Mouse (Mus musculus) urinary bladder, postnatal 4 days (tissue): ENCODE results near the gene Slfn14.
A peak's percentile ranks its signal among the peaks of the same experiment; 100 is the strongest.
"Not testable (repeated sequence)": the region's sequence is repeated elsewhere in the genome, so short reads cannot be mapped to it uniquely, and the experiment has no call there.

Source experiments
- DNase-seq, 2 experiments: peaks; one replicate each; pipeline ENCODE4 v3.0.0; 2021 to 2022; ENCODE audit warnings: low spot score in 2 of 2

The Slfn14 gene

DNA sequence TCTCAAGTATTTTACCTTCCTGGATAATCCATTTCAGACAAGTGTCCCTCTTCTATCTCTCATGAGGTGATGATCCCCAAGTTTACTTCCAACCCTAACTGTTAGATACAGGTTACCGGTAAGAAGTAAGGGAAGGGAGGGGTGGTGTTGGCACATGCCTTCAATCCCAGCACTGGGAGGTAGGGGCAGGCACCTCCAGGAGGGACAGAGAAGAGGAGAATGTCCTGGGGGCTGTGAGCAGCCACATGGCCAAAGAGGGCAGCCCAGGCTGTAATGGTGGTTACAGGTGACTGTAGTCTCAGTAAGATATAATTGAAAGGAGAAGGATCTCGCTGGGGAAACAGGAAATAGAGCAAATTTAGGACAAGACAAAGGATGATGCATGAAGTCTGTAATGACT is 4.4 kb downstream of the Slfn14 start:
- DNase-seq, result no peak

DNA sequence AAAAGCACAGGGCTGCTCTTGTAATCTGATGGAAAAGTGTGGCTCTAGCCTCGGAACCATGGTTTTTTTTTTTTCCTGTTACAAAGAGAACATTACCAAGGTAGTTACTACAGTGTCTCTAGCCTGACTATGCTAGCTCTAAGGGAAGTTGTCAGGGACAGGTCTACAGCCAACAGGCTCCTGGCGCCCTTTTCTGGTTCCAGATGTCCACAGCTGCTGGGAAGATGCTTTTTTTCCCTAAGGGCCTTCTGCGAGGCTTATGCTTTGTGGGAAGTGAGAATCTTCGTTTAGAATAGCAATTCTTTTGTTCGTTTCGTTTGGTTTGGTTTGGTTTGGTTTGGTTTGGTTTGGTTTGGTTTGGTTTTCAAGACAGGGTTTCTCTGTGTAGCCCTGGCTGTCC is 6.8 kb downstream of the Slfn14 start:
- DNase-seq, result peak in 1 of 2 experiments; percentile 61

DNA sequence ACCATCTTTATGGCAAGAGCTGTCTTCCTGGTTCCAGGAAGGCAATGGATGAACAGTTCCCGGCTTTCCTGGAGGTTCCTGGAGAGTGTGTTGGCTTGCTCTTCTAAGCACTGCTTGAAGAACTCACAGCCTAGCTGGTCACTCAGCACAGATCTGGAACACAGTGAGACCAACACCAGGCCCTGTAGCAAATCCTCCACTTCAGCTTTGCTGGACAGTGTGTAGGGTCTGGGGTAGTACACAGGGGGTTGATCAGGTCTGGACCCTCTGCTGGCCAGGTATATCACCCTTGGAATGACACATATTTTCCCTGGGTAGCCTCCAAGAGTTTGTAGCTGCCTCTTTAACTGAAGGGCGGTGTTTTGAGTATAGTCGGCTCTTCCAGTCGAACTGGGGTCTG is 7.5 kb downstream of the Slfn14 start:
- DNase-seq, result no peak

DNA sequence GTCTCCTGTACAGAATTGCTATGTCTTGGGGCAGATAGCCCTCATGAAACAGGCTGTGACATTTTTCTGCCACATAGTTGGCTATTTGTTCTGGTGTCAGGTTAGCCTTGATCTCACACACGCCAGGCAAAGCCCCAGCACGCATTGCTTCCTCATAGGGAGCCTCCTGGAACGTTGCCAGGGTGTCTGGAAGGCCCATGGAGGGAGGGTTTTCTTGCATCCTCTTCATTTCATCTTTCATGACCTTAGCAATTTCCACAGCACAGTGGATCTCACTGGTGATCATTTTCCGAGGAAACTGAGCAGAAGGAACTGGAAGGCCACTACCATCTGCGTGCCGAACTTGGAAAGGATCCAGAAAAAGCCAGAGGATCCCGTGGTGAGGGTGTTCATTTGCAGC is 10.3 kb downstream of the Slfn14 start:
- DNase-seq, result no peak

DNA sequence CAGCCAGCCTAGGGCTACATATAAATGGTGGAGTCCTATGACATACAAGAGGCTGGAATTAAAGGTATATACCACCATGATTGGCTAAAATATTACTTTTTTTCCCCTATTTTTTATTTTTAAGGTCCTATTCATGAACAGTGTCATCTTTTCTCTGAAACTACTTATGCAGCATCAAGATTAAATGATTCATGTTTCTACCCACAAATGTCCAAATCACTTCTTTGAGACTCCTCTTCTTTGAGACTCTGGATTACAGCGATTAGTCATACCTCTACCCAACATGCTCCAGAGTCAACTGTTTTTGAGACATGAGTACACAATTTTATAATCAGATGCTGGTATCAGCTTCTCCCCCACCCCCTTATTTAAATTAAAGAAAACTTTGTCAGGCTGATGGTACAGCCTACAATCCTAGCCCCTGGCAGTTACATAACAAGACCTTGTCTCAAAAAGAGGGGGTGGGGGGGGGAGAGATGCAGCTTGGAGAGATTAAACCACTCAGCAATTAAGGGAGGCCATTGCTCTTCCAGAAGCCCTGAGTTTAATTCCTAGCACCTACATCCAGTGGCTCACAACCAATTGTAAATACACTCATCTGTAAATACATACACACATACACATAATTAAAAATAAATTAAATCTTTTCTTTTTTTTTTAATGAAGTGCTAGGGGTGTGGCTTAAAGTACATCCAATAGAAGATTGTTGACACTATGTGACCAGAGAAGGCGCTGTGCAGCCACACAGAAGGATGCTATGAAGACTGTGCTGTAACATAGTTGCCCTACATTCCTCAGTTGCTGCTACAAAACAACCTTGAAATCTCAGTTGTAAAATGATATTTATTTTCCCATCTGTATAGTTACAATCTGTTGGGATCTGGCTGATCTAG is 14.3 kb downstream of the Slfn14 start:
- no peak for DNase-seq

DNA sequence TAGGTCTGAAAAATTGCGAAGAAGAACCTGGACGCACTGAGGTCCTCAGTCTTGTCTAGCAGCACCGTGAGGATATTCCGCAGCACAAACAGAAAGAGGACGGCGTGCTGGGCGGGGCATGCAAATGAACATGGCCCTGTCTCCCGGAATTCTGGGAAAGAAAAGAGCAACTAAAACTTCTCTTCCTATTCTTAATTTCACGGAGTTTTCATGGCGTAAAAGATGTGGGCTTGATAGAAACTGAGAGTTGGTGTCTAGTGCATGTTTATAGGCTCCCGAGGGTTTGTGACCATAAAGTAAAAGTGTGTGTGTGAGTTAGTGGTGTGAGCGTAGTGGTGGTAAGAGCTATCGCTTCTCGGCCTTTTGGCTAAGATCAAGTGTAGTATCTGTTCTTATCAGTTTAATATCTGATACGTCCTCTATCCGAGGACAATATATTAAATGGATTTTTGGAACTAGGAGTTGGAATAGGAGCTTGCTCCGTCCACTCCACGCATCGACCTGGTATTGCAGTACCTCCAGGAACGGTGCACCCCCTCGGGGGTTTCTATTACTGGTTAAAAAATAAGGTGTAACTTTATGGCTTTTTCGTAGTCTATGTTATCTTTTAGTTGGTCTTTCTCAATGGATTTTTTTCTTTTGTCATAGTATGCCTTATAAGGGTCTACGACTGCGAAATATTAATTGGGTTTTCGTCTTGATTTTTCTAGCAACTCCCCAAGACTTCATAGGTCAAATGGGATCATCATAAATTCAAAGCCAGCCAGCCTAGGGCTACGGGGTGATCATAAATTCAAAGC is 15.2 kb downstream of the Slfn14 start:
- peak; percentile 69 to 75 for DNase-seq

DNA sequence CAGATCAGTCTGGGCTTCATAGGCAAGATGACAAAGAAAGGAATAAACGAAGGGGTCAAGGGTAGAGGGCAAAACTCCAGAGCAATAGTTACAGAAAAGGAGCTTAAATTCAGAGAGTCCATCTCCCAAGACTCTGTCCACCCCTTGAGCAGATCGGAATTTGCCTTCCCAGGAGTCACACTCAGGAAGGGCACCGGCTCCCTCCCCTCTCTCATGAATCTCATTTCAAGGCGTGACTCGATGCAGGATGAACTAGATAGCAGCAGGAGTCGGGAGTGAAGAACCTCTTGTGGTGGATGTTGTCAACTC is 15.7 kb downstream of the Slfn14 start:
- DNase-seq, result no peak

DNA sequence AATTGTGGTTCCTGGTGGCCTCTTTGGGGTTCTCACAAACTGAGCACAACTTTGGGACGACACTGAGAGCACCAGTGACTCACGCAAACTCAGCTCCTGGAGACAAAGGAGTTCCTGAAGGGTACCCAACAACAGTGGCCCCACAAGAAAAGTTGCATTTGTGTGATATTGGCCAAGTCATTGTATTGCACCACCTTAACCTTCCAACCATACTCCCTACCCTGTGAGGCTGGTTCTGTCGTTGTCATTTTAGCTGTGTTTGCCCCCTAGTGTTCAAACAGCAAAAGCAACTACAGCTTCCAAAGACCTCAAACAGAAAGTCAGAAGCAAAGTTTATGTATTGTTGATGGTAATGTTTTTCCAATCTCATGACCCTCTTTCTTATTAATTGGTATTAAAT is 23.4 kb downstream of the Slfn14 start:
- no peak for DNase-seq

DNA sequence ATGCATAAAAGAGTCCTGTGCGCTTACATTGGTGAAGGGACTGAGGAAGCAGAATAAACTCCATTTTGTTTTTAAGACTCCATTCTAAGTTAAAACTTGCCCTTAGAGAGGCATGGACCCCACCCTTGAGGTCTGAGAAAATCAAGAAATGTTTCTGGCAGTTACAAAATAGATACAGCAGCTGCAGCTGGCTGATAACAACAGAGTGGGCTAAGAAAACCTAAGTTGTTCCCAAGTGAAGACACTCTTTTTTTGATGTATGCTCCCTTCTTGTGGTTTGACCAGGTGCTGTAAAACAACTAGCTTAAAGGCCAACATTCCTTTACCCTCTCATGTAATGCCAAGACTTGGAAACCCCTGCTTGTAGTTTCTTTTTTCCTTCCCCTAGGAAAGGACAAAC is 23.9 kb downstream of the Slfn14 start:
- no peak for DNase-seq

DNA sequence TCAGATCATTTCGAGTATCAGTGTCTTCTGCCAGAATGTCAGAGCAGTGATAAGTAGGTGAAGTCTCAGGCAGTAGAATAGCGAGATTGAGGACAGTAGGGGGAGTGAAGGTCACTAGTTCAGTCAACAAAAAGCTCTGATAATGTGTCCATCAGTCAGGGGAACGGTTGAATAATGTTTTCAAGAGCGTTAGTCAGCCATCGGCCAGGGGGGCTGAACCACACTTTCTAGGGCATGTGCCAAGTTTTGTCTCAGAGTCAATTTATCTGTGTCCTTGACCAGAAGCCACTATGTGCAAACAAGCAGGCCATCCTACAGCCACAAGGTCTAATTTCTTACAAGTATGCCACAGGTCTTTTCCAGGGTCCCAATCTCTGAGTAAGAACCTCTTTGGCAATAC is 29.3 kb downstream of the Slfn14 start:
- not testable (repeated sequence) for DNase-seq

DNA sequence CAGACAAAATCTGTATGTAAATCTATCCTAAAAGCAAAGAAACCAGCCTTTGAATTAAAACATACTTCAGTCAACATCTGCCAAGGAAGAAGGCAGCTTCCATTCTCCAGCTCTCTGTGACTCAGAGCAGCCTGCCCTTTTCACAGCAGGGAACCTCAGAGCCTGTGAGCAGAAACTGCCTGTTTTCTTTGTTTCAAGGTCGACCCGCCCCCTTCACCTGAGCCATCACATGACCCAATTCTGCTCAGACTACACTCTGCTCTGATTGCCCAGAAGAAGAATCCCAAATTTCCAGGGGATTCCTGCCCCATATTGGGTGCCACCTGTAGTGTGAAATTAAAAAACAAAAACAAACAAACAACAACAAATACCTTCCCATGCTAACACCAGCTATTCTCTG is 46.7 kb downstream of the Slfn14 start:
- DNase-seq, result no peak

DNA sequence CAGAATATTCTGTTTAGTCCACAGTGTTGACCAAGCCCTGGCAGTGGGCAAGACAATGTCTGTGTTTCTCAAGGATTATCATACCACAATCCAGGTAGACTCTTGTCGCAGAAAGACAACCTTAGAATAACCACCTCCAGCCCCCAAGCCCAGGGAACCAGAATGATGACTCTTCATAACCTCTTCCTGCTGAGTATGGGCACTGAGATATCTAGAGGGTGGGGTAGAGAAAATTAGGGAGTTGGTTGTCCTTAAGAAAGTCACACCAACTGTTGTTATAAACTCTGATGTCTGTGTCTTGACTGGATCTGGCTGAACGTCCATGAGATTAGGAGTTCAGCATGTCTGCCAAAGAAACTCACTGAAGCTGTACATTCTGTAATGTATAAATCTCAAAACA is 48.1 kb downstream of the Slfn14 start:
- DNase-seq, result no peak

DNA sequence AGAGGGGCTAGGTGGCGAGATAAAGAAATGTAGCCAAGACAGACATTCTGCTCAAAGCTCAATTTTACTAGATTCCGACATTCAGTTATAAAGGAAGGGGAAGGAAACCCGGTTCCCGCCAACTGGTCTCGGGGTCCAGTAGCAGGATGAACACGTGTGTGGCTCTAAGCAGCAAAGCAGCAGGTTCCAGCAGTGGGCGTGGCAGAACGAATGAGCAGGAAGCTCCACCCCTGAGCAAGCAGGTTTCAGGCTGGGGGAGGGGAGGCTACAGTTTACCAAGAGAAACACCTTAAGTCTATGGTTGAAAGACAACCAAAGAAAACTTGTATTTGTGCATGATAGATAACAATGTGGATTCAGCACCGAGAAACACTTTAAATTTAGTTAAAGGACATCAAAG is 49.1 kb downstream of the Slfn14 start:
- DNase-seq, result not testable (repeated sequence)

DNA sequence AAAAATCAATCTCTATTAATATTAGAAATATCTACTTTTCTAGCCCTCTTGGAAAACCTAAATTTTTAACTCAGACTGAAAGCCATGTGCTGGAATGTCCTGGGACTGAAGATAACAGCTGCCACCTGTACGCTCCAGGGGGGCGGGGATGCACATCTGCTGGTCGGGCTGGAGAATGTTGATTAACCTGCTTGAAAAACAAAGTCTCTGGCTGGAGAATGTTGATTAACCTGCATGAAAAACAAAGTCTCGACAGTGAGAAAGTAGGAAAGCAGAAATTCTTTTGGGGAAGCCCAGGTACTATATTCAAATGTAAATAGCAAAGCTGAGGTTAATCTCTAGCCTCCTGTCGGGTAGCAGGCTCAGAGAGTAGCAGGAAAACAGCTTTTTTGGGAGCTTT is 52.9 kb downstream of the Slfn14 start:
- DNase-seq, result not testable (repeated sequence)

DNA sequence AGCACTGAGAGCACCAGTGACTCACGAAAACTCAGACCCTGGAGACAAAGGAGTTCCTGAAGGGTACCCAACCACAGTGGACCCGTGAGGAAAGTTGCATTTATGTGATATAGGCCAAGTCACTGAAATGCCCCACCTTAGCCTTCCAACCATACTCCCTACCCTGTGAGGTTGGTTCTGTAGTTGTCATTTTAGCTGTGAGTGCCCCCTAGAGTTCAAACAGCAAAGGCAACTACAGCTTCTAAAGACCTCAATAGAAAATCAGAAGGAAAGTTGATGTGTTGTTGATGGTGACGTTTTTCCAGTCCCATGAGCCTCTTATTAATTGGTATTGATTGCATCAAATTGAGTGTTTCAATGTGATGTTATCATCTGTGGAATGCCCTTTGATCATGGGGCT is 55.6 kb downstream of the Slfn14 start:
- no peak for DNase-seq

DNA sequence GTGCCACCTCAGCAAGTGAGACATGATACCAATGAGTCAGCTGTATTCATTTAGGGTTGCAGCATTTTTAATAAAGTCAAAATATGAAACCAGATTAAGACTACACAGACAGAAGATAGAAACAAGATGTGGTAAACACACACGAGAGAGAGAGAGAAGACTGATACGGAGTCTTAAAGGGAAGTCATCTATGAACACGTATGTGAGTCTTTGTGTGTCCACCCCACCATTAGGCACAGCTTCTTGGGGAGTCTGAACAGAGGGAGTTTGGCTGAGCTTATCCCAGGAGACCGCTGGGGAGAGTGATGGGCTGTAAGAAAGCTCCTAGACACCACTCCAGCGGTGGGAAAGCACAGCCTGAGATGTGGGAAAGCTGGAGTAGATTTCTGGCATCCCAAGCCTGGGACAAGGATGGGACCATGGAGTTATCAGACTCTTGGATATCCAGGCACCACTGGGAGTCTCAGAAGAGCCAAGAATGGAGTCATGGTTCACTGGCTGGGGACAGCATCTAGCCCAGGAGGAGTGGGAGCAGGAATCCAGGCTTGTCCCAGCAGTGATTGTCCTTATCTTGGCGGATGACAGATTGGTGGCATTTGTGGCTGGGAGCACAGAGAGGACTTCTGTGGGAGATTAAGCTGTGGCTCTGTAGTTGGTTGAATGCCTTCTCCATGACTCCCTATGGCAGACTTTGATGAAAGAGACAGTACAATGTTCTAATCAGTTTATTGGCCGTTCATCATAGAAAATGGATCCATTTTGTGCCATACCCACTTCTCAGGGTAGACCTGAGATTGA is 58.4 kb downstream of the Slfn14 start:
- DNase-seq, result no peak

DNA sequence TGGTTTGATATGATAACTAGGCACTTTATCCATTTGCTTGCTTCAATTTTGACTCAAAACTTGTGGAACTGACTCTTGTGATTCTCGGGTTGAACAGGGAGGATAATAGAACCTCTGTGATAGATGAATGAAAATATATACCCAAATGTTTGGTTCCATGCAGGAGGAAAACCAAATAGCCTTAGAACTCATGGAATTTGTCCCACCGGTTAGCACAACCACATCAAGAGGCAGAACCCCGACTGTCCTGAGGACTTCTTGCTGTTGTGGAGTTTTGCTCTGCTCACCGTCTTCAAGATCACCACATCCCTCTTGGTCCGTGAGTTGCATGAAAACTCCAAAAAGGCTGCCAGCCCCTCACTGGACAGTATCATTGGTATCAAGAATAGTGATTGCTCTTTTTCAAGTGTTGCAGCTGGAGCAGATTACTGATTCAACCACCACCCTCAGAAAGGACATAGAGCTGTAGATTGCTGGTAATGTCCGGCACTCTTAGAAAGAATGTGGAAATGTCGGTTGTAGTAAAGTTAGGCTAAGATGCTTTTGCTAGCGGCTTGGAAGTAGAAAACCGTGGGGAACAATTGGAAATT is 61.1 kb downstream of the Slfn14 start:
- DNase-seq, result no peak
